Mouse (Mus musculus) T-helper 1 cell (primary cell): Measurements from ENCODE around the gene Dpy19l3.

Source experiments
- in situ Hi-C: fragments of 300-600 bp; cut with MboI, MseI; formaldehyde crosslinking; loops from one replicate; pipeline ENCODE4 v1.15.1; 2025; ENCODE audit warnings: high pct_unique_total_duplicates

Dpy19l3 gene

GRCm38 (mm10) chr7:35647101-35647698 is 107.1 kb downstream of the Dpy19l3 start, which contains the start of gene Pdcd5:
Gene Pdcd5, minus strand, starts transcription at chr7:35647521.
- in situ Hi-C loops: no loop called here

DNA sequence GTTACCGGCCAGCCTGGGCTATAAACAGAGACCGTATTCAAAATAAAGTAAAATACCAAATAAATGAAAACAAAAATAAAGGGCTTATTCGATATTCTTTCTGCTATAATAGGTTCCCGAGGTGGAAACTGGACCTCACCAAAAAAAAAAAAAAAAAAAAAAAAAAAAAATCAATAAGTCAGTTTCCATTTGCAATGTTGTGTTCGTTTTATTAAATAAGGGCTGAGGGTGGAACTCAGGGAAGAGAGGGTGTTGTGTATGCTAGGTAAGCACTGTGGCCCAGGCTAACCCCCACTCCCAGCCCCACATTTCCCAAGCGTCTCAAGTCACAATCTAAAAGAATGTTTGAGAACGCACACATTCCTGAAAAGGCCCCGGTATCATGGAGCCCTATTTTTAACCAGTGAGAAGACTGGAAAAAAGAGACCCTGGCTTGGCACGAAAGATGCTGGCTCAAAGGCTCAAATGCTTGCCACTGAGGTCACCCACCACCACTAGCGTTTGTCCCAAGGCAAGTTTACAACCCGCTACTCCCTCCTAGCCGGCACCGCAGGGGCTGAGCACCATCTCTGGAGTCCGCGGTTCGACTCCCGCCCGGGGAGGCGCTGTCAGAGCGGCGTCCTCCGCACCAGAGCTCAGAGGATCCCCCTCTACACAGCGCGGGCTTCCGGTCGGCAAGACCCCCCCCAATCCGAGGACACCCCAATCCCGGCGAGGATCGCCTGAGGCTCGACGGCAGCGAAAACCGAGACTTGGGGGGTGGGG is 107.8 kb downstream of the Dpy19l3 start:
- in situ Hi-C loops: no loop called here

DNA sequence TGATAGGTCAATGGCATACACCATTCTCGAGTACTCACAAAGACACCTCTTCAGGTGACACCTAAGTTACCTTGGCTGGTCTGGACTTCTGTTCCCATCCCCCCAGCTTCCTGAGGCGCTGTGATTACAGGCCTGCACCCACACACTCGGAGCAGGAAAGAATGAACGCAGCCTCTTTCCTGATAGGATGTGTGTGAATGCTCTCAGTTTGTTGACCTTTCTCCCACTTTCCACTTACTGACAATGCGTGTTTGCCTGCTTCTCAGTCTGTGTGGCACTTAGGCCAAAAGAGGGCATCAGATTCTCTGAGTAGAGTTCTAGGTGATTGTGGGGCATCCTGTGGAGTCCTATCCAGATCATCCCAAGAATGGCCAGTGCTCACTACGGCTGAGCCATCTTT is 114.2 kb downstream of the Dpy19l3 start:
- in situ Hi-C loops: no loop called here

- in situ Hi-C loops: no loop called here
Observed at GRCm38 (mm10) chr7:35636874-35637273, 117.4 kb downstream of the Dpy19l3 start.

DNA sequence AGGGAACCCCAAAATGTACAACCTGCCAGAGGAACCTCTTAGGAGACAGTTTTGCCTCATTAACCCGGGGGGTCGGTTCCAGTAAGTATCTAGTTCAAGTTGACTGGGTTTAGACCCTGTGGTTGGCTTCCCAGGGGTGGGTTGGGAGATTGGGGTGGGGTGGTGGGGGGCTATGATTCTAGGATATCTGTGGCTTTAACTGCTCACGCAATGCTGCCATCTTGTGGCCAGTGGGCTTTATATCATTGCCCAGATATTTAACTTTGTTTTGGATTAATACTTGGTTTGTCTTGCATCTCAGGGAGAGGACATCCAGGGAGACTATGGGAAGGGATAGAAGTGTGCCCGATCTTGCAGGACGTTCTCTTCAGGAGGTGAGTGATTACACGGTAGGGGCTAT is 118.0 kb downstream of the Dpy19l3 start:
- in situ Hi-C loops: no loop called here
